Comparison of ENCODE assay signal across 8 mouse cellular contexts in genomic region chr7:25267751-25268463, GRCm38 (mm10). TPM values are rescaled to one million over a fixed set of nuclear protein-coding genes. Genes with fewer than 3 reads are reported as not detected.
DNase-seq lines count a peak whose midpoint lies in the region; ATAC-seq and TF ChIP-seq lines count a peak whose summit lies in the region.

No protein-coding gene starts in this region.

- under 1% methylated on average over 33 of the region's 33 CpGs for WGBS in hindbrain, postnatal 0 days

- no peak for TF ChIP-seq CTCF in gastrocnemius, adult 2 months (IDR thresholded peaks at IDR 0.05)
- TF ChIP-seq CTCF in hindbrain, postnatal 0 days (IDR thresholded peaks at IDR 0.05; ENCODE audit: low read depth) = no peak
- TF ChIP-seq CTCF in left cerebral cortex, adult 2 months (IDR thresholded peaks at IDR 0.05) = no peak

- no peaks in the 10 kb centered on the region for H3K9me3 ChIP-seq in hindbrain, postnatal 0 days (ENCODE audit: low read length)

- H3K27ac ChIP-seq in gastrocnemius, adult 2 months = peak overlapping the region; percentile 99
- peak overlapping the region; percentile 97 for H3K27ac ChIP-seq in hindbrain, postnatal 0 days
- H3K27ac ChIP-seq in left cerebral cortex, adult 2 months = peak overlapping the region; percentile 98

- peak overlapping the region; percentile 97 for H3K4me3 ChIP-seq in gastrocnemius, adult 2 months
- peak overlapping the region; percentile 78 for H3K4me3 ChIP-seq in hindbrain, postnatal 0 days (ENCODE audit: low read length)
- peak overlapping the region; percentile 61 for H3K4me3 ChIP-seq in left cerebral cortex, adult 2 months

- intact Hi-C loops in gastrocnemius, adult 2 months (cut with DNase I) = loop anchor here (1.0 kb wide), 1 partner anchor 17 kb away; no protein-coding TSS in a partner anchor
- intact Hi-C loops in left cerebral cortex, adult 2 months (cut with DNase I) = loop anchor here (1.0 kb wide), 1 partner anchor 16 kb away; no protein-coding TSS in a partner anchor

- DNase-seq in ZHBTc4 (ENCODE audit: low read depth, low spot score) = peak; percentile 100
- DNase-seq in gastrocnemius, adult 2 months = peak; percentile 99
- DNase-seq in hindbrain, postnatal 0 days (ENCODE audit: low spot score) = peak; percentile 100
- peak; percentile 97 to 100 for DNase-seq in left cerebral cortex, adult 2 months (ENCODE audit: extremely low spot score in 1 of 2, low spot score in 2 of 2)
- DNase-seq in right cerebral cortex, adult 2 months (ENCODE audit: low spot score in 2 of 2) = peak; percentile 99
- DNase-seq in urinary bladder, postnatal 14 days (ENCODE audit: low spot score) = peak; percentile 99

- peak; percentile 73 for ATAC-seq in common myeloid progenitor, adult 5-6 weeks (replicated peaks; ENCODE audit: low read depth, poor library complexity, severe bottlenecking)
- ATAC-seq in hindbrain, postnatal 0 days = peak; percentile 97
- peak; percentile 74 for ATAC-seq in megakaryocyte, adult 5-6 weeks (ENCODE audit: poor library complexity, severe bottlenecking)

- peaks cover 18% of the 10 kb centered on the region; the same call in 1 of the 2 replicates for H3K36me3 ChIP-seq in hindbrain, postnatal 0 days (ENCODE audit: insufficient read depth, low read length)

- H3K4me1 ChIP-seq in hindbrain, postnatal 0 days (ENCODE audit: insufficient read depth, low read length) = peaks cover 14% of the 10 kb centered on the region

- no peaks in the 10 kb centered on the region for H3K27me3 ChIP-seq in hindbrain, postnatal 0 days (ENCODE audit: insufficient read depth, low read length)

- peak overlapping the region; percentile 91 for H3K4me2 ChIP-seq in hindbrain, postnatal 0 days (ENCODE audit: low read depth, low read length)

- peak overlapping the region; percentile 81 for H3K9ac ChIP-seq in hindbrain, postnatal 0 days (replicated peaks; ENCODE audit: low read length)

RNA-seq across cellular contexts. Expression of gene Cic, which starts 0.4 kb away (rescaled TPM):
- total RNA-seq in common myeloid progenitor, adult 5-6 weeks (2017) = 44.4 and 50.2 TPM in 2 replicates
- 10 to 100 TPM; 37.0 to 40.4 TPM for total RNA-seq in gastrocnemius, adult 2 months (2021)
- total RNA-seq in hindbrain, postnatal 0 days (2014; rRNA removed) = 153 and 155 TPM in 2 replicates
- polyA plus RNA-seq in hindbrain, postnatal 0 days (2015; fragmentation: Nextera tagmentation; extraction: Ambion mirVana) = 28.2 and 30.6 TPM in 2 replicates
- 100 to 1,000 TPM; 215 to 228 TPM for total RNA-seq in left cerebral cortex, adult 2 months (2021)
- 166 and 174 TPM in 2 replicates for total RNA-seq in megakaryocyte, adult 5-6 weeks (2015)
- total RNA-seq in megakaryocyte, adult 5-6 weeks (2017) = 55.5 and 84.2 TPM in 2 replicates

RNA-seq across cellular contexts. Expression of gene Erf, which starts 17.3 kb away (rescaled TPM):
- total RNA-seq in common myeloid progenitor, adult 5-6 weeks (2017) = 8.9 and 10.9 TPM in 2 replicates
- total RNA-seq in gastrocnemius, adult 2 months (2021) = 1 to 10 TPM; 5.4 to 7.4 TPM
- total RNA-seq in hindbrain, postnatal 0 days (2014; rRNA removed) = 19.0 and 20.8 TPM in 2 replicates
- polyA plus RNA-seq in hindbrain, postnatal 0 days (2015; fragmentation: Nextera tagmentation; extraction: Ambion mirVana) = 3.0 and 3.7 TPM in 2 replicates
- 10 to 100 TPM; 61.5 to 68.2 TPM for total RNA-seq in left cerebral cortex, adult 2 months (2021)
- 4.9 and 6.5 TPM in 2 replicates for total RNA-seq in megakaryocyte, adult 5-6 weeks (2015)
- 2.6 and 5.3 TPM in 2 replicates for total RNA-seq in megakaryocyte, adult 5-6 weeks (2017)

RNA-seq across cellular contexts. Expression of gene Pafah1b3, which starts 29.9 kb away (rescaled TPM):
- 21.4 and 27.3 TPM in 2 replicates for total RNA-seq in common myeloid progenitor, adult 5-6 weeks (2017)
- under 1 TPM; 0.38 to 0.86 TPM for total RNA-seq in gastrocnemius, adult 2 months (2021)
- total RNA-seq in hindbrain, postnatal 0 days (2014; rRNA removed) = 534 and 592 TPM in 2 replicates
- 469 and 484 TPM in 2 replicates for polyA plus RNA-seq in hindbrain, postnatal 0 days (2015; fragmentation: Nextera tagmentation; extraction: Ambion mirVana)
- 10 to 100 TPM; 27.9 to 34.2 TPM for total RNA-seq in left cerebral cortex, adult 2 months (2021)
- total RNA-seq in megakaryocyte, adult 5-6 weeks (2015) = 7.7 and 15.9 TPM in 2 replicates
- 7.7 and 14.6 TPM in 2 replicates for total RNA-seq in megakaryocyte, adult 5-6 weeks (2017)

RNA-seq across cellular contexts. Expression of gene Gsk3a, which starts 30.3 kb away (rescaled TPM):
- total RNA-seq in common myeloid progenitor, adult 5-6 weeks (2017) = 50.5 and 58.1 TPM in 2 replicates
- total RNA-seq in gastrocnemius, adult 2 months (2021) = 10 to 100 TPM; 74.1 to 77.4 TPM
- total RNA-seq in hindbrain, postnatal 0 days (2014; rRNA removed) = 151 and 160 TPM in 2 replicates
- polyA plus RNA-seq in hindbrain, postnatal 0 days (2015; fragmentation: Nextera tagmentation; extraction: Ambion mirVana) = 17.5 and 19.8 TPM in 2 replicates
- total RNA-seq in left cerebral cortex, adult 2 months (2021) = 100 to 1,000 TPM; 215 to 220 TPM
- total RNA-seq in megakaryocyte, adult 5-6 weeks (2015) = 90.1 and 90.2 TPM in 2 replicates
- total RNA-seq in megakaryocyte, adult 5-6 weeks (2017) = 58.7 and 60.8 TPM in 2 replicates

RNA-seq across cellular contexts. Expression of gene Prr19, which starts 33.3 kb away (rescaled TPM):
- not detected in 2 replicates for total RNA-seq in common myeloid progenitor, adult 5-6 weeks (2017)
- total RNA-seq in gastrocnemius, adult 2 months (2021) = not detected
- 0.93 and 1.4 TPM in 2 replicates for total RNA-seq in hindbrain, postnatal 0 days (2014; rRNA removed)
- polyA plus RNA-seq in hindbrain, postnatal 0 days (2015; fragmentation: Nextera tagmentation; extraction: Ambion mirVana) = 3.1 and 3.6 TPM in 2 replicates
- under 1 TPM in 1 of 2 experiments, not detected in 1; 0.27 TPM for total RNA-seq in left cerebral cortex, adult 2 months (2021)
- total RNA-seq in megakaryocyte, adult 5-6 weeks (2015) = not detected in 2 replicates
- not detected in 2 replicates for total RNA-seq in megakaryocyte, adult 5-6 weeks (2017)

Comparison
In these comparisons a context has a peak if more than half of its experiments do, and no peak if none do; other contexts are left out.
1. Peak in every context shown above with its lines: DNase-seq, ATAC-seq, H3K4me3 ChIP-seq and H3K27ac ChIP-seq.
2. RNA of gene Pafah1b3, which starts 29.9 kb away (total RNA-seq): 534 to 592 TPM in hindbrain, postnatal 0 days; 27.9 to 34.2 TPM in left cerebral cortex, adult 2 months, 21.4 to 27.3 TPM in common myeloid progenitor, adult 5-6 weeks, 7.7 to 15.9 TPM in megakaryocyte, adult 5-6 weeks and 0.38 to 0.86 TPM in gastrocnemius, adult 2 months; every median in the first group is over 10 times any median in the second.